Mouse (Mus musculus): Measurements from ENCODE around the gene Htr6. TPM values are rescaled to one million over a fixed set of nuclear protein-coding genes. Genes with fewer than 3 reads are reported as not detected.

Gene Htr6
- polyA plus RNA-seq, 1 experiment from 2014 or later, result 0.16 TPM

DNA sequence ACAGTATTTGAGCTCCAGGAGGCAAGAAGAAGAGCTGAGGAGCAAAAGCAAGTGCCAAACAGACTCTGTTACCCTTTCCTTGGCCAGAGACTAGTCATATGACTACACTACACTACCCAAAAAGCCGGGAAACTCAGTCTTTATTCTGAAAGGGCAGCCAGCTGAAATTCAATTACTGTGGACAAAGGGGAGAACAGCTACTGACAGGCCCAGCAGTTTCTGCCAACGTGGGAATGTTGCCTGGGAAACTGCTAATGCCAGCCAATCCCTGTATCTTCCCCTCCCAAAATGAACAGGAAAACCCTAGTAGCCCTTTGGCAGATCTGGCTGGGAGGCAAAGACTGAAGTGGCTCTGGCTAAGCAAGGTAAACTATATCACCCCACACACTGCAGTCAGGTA lies 51.0 kb downstream of the Htr6 start:
- DNase-seq (ENCODE audit: low spot score), result no peak
- H3K4me1 ChIP-seq (replicated peaks; ENCODE audit: control insufficient read depth, insufficient read depth, low read length), result no peaks in the 10 kb centered on the region
- H3K9me3 ChIP-seq (ENCODE audit: control insufficient read depth, low read length), result no peaks in the 10 kb centered on the region
- H3K4me2 ChIP-seq (ENCODE audit: low read length), result no peak overlapping the region
- 42% methylated on average over 2 of the region's 2 CpGs for WGBS
- no peak overlapping the region for H3K27ac ChIP-seq (ENCODE audit: low read depth)
- no peaks in the 10 kb centered on the region for H3K36me3 ChIP-seq (ENCODE audit: control insufficient read depth, insufficient read depth, low read length)
- H3K27me3 ChIP-seq (replicated peaks; ENCODE audit: control insufficient read depth, insufficient read depth, low read length), result no peaks in the 10 kb centered on the region
- H3K4me3 ChIP-seq (ENCODE audit: low read depth, low read length), result no peak overlapping the region
- no peak for ATAC-seq (replicated peaks; ENCODE audit: low FRiP score, low TSS enrichment, low read depth)
- H3K9ac ChIP-seq (ENCODE audit: low read length), result no peak overlapping the region

DNA sequence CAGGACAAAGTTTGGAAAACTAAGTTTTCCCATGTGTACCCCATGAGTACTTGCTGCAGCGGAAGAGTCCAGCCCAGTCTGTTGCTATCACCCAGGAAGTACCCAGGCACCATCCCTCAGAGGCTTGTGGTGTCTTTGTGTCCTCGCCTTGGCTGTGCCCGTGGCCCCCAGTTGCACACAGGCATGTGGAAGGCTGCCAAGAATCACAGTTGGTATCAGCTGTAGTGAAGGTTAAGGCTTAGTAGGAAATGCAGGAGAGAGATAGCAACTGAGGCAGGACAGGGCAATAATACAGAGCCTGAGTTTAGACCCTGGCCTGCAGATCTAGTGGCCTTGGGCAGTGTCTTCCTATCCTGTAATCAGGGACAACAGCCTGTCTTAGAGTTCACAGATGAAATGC lies 55.0 kb downstream of the Htr6 start:
- no peak overlapping the region for H3K4me3 ChIP-seq (ENCODE audit: low read depth, low read length)
- DNase-seq (ENCODE audit: low spot score), result no peak
- no peaks in the 10 kb centered on the region for H3K4me1 ChIP-seq (replicated peaks; ENCODE audit: control insufficient read depth, insufficient read depth, low read length)
- no peaks in the 10 kb centered on the region for H3K36me3 ChIP-seq (ENCODE audit: control insufficient read depth, insufficient read depth, low read length)
- H3K27me3 ChIP-seq (replicated peaks; ENCODE audit: control insufficient read depth, insufficient read depth, low read length), result no peaks in the 10 kb centered on the region
- no peak for ATAC-seq (replicated peaks; ENCODE audit: low FRiP score, low TSS enrichment, low read depth)
- WGBS, result 87% methylated on average over 3 of the region's 3 CpGs
- no peak overlapping the region for H3K4me2 ChIP-seq (ENCODE audit: low read length)
- H3K27ac ChIP-seq (ENCODE audit: low read depth), result no peak overlapping the region
- no peaks in the 10 kb centered on the region for H3K9me3 ChIP-seq (ENCODE audit: control insufficient read depth, low read length)
- no peak overlapping the region for H3K9ac ChIP-seq (ENCODE audit: low read length)

DNA sequence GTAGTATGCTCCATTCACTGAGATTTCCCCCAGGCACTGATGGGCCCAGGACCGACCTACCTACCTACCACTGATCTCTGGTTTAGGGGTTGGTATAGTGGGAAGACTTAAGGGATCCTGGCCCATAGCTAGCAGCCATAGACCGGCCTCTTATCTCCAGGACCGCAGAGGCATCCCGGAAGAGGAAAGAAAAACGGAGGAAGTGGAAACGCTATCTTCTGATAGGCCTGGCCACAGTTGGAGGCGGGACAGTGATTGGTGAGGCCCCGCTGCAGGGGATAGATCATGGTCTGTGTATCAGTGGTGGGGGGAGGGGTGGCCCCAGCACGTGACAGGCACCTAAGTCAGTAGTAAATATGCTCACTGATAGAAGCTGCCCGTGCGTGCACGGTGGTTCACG lies 56.0 kb downstream of the Htr6 start:
- Histone ChIP-seq H3K27ac (ENCODE audit: low read depth) (no peak overlapping the region; the same call in 1 of the 2 replicates), H3K4me1 (replicated peaks; ENCODE audit: control insufficient read depth, insufficient read depth, low read length) (no peaks in the 10 kb centered on the region), H3K9ac (ENCODE audit: low read length) (no peak overlapping the region), H3K27me3 (replicated peaks; ENCODE audit: control insufficient read depth, insufficient read depth, low read length) (no peaks in the 10 kb centered on the region), H3K4me3 (ENCODE audit: low read depth, low read length) (no peak overlapping the region), H3K4me2 (ENCODE audit: low read length) (no peak overlapping the region), H3K36me3 (ENCODE audit: control insufficient read depth, insufficient read depth, low read length) (no peaks in the 10 kb centered on the region), H3K9me3 (ENCODE audit: control insufficient read depth, low read length) (peaks cover 5% of the 10 kb centered on the region; the same call in 1 of the 2 replicates)
- 55% methylated on average over 13 of the region's 13 CpGs for WGBS
- ATAC-seq (replicated peaks; ENCODE audit: low FRiP score, low TSS enrichment, low read depth) (peak; percentile 75), DNase-seq (ENCODE audit: low spot score) (no peak)

DNA sequence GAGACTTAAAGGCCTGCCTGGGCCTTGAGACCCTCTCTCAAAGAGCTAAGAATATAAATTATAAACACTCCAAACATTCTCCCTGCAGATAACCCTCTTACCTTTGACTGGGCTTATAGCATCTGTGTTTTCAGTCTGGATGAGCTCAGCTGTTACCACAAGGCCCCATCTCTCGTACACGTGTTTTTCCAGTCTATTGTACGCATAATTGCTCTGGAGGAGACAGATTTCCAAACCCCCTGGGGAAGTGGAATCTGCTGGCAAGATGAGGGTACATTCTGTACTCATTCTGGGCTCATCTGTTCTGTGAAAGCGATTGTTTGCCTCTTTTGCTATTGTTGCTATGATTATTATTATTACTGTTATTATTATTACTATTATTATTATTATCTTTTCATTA lies 56.4 kb downstream of the Htr6 start:
- Histone ChIP-seq H3K9ac (ENCODE audit: low read length) (no peak overlapping the region), H3K4me2 (ENCODE audit: low read length) (no peak overlapping the region), H3K9me3 (ENCODE audit: control insufficient read depth, low read length) (peaks cover 6% of the 10 kb centered on the region; the same call in 1 of the 2 replicates), H3K4me3 (ENCODE audit: low read depth, low read length) (no peak overlapping the region), H3K36me3 (ENCODE audit: control insufficient read depth, insufficient read depth, low read length) (no peaks in the 10 kb centered on the region), H3K27me3 (replicated peaks; ENCODE audit: control insufficient read depth, insufficient read depth, low read length) (no peaks in the 10 kb centered on the region), H3K4me1 (replicated peaks; ENCODE audit: control insufficient read depth, insufficient read depth, low read length) (no peaks in the 10 kb centered on the region), H3K27ac (ENCODE audit: low read depth) (peak overlapping the region; percentile 19; the same call in 1 of the 2 replicates)
- no peak for DNase-seq (ENCODE audit: low spot score)
- WGBS, result 59% methylated on average over 4 of the region's 4 CpGs
- ATAC-seq (replicated peaks; ENCODE audit: low FRiP score, low TSS enrichment, low read depth), result no peak

DNA sequence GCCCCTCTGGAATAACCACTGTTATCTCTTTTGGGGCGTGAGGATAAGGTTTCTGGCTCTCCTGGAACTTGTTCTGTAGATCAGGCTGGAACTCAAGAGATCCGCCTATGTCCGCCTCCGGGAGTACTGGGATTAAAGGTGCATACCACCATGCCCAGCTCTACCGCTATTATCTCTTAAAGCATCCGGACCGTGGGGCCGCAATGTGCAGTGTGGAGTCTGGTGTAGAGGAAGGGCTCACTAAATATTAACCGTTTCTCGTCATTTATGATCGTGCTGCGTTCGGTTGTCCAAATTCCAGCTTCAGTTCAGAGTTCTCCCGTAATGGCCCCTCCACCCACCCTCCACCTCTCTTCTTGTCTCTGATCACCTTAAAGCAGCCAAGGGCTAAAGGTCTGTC lies 57.0 kb downstream of the Htr6 start:
- ATAC-seq (replicated peaks; ENCODE audit: low FRiP score, low TSS enrichment, low read depth), result no peak
- H3K4me3 ChIP-seq (ENCODE audit: low read depth, low read length), result no peak overlapping the region
- no peak overlapping the region for H3K9ac ChIP-seq (ENCODE audit: low read length)
- H3K27me3 ChIP-seq (replicated peaks; ENCODE audit: control insufficient read depth, insufficient read depth, low read length), result no peaks in the 10 kb centered on the region
- WGBS, result 65% methylated on average over 14 of the region's 14 CpGs
- H3K4me1 ChIP-seq (replicated peaks; ENCODE audit: control insufficient read depth, insufficient read depth, low read length), result no peaks in the 10 kb centered on the region
- H3K27ac ChIP-seq (ENCODE audit: low read depth), result peak overlapping the region; percentile 19; the same call in 1 of the 2 replicates
- peaks cover 6% of the 10 kb centered on the region; the same call in 1 of the 2 replicates for H3K9me3 ChIP-seq (ENCODE audit: control insufficient read depth, low read length)
- H3K36me3 ChIP-seq (ENCODE audit: control insufficient read depth, insufficient read depth, low read length), result no peaks in the 10 kb centered on the region
- no peak for DNase-seq (ENCODE audit: low spot score)
- H3K4me2 ChIP-seq (ENCODE audit: low read length), result no peak overlapping the region

DNA sequence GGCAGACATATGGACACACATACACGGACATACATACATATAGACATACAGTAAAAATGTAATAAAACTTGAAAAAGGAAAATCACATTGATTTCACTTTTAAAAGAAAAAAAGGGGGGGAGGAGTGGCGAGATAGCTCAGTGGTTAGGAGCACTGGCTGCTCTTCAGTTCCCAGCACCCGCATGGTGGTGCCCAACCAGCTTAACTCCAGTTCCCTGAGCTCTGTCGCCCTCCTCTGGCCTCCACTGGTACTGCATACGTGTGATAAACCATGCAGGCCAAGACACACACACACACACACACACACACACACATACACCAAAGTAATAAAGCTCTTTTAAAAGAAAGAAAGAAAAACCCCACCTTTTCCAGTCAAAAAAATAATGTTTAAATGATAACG lies 60.6 kb downstream of the Htr6 start:
- H3K9ac ChIP-seq (ENCODE audit: low read length), result no peak overlapping the region
- no peak for ATAC-seq (replicated peaks; ENCODE audit: low FRiP score, low TSS enrichment, low read depth)
- WGBS, result 78% methylated on average over 6 of the region's 6 CpGs
- H3K27ac ChIP-seq (ENCODE audit: low read depth), result no peak overlapping the region
- no peaks in the 10 kb centered on the region for H3K4me1 ChIP-seq (replicated peaks; ENCODE audit: control insufficient read depth, insufficient read depth, low read length)
- peaks cover 6% of the 10 kb centered on the region; the same call in 1 of the 2 replicates for H3K9me3 ChIP-seq (ENCODE audit: control insufficient read depth, low read length)
- no peaks in the 10 kb centered on the region for H3K27me3 ChIP-seq (replicated peaks; ENCODE audit: control insufficient read depth, insufficient read depth, low read length)
- H3K4me2 ChIP-seq (ENCODE audit: low read length), result no peak overlapping the region
- H3K36me3 ChIP-seq (ENCODE audit: control insufficient read depth, insufficient read depth, low read length), result no peaks in the 10 kb centered on the region
- no peak for DNase-seq (ENCODE audit: low spot score)
- no peak overlapping the region for H3K4me3 ChIP-seq (ENCODE audit: low read depth, low read length)

DNA sequence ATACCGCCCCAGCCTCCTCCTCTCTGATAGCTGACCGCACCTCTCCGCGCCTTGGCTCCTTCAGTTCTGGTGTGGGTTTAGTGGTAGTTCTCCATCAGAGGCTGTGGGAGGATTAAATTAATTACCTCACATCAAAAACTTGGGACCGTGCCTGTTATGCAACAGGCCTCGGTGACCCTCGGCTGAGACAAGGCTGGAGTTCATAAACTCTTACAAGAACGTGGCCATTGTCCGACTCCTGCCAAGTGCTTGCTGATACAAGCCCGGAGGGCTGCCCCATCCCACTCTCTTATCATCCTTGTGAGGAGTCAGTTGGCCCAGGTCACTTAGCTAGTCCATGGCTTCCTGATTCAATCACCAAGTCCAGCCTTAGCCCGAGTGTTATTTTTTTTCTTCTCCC lies 62.1 kb downstream of the Htr6 start:
- H3K4me2 ChIP-seq (ENCODE audit: low read length), result no peak overlapping the region
- DNase-seq (ENCODE audit: low spot score), result no peak
- no peak for ATAC-seq (replicated peaks; ENCODE audit: low FRiP score, low TSS enrichment, low read depth)
- no peak overlapping the region for H3K4me3 ChIP-seq (ENCODE audit: low read depth, low read length)
- H3K4me1 ChIP-seq (replicated peaks; ENCODE audit: control insufficient read depth, insufficient read depth, low read length), result no peaks in the 10 kb centered on the region
- WGBS, result 84% methylated on average over 11 of the region's 11 CpGs
- H3K27ac ChIP-seq (ENCODE audit: low read depth), result no peak overlapping the region
- H3K36me3 ChIP-seq (ENCODE audit: control insufficient read depth, insufficient read depth, low read length), result no peaks in the 10 kb centered on the region
- no peaks in the 10 kb centered on the region for H3K27me3 ChIP-seq (replicated peaks; ENCODE audit: control insufficient read depth, insufficient read depth, low read length)
- no peak overlapping the region for H3K9ac ChIP-seq (ENCODE audit: low read length)
- peaks cover 6% of the 10 kb centered on the region; the same call in 1 of the 2 replicates for H3K9me3 ChIP-seq (ENCODE audit: control insufficient read depth, low read length)

DNA sequence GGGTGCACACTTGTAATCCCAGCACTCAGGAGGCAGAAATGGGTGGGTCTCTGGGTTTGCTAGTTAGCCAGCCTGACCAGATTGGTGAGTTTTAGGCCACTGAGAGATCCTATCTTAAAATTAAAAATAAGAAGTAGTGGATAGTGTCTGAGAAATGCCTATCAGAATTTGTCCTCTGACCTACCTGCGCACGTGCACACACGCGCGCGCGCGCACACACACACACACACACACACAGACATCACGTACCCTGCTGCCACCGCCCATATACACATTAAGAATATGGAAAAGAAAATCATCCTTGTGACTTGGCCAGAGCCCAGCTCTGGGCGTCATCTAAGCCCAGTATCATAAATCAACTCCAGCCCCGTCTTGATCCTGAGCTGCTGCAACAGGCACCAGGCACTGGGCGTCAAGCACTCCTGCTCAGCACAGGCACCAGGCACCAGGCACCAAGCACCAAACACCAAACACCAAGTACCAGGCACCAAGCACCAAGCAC lies 64.1 kb downstream of the Htr6 start:
- ATAC-seq (replicated peaks; ENCODE audit: low FRiP score, low TSS enrichment, low read depth) (no peak), DNase-seq (ENCODE audit: low spot score) (no peak)

More for the DNA sequence above, 64.1 kb downstream of the Htr6 start:
- Histone ChIP-seq H3K27me3 (replicated peaks; ENCODE audit: control insufficient read depth, insufficient read depth, low read length) (no peaks in the 10 kb centered on the region), H3K36me3 (ENCODE audit: control insufficient read depth, insufficient read depth, low read length) (no peaks in the 10 kb centered on the region), H3K4me2 (ENCODE audit: low read length) (no peak overlapping the region), H3K4me1 (replicated peaks; ENCODE audit: control insufficient read depth, insufficient read depth, low read length) (no peaks in the 10 kb centered on the region), H3K27ac (ENCODE audit: low read depth) (no peak overlapping the region), H3K9ac (ENCODE audit: low read length) (no peak overlapping the region), H3K4me3 (ENCODE audit: low read depth, low read length) (no peak overlapping the region), H3K9me3 (ENCODE audit: control insufficient read depth, low read length) (peaks cover 6% of the 10 kb centered on the region; the same call in 1 of the 2 replicates)
- 78% methylated on average over 13 of the region's 13 CpGs for WGBS

Measured in intestine, embryonic 14.5 days (tissue).